Mouse (Mus musculus) cerebellum, adult 18-20 months (tissue): ENCODE measurements around the gene 1810010D01Rik.

ENCODE experiments used
- DNase-seq, 2 experiments: peaks; one replicate each; pipeline ENCODE4 v3.0.0; 2021

The 1810010D01Rik gene

GRCm38 (mm10) chr7:145173563-145173962 lies 34.4 kb downstream of the 1810010D01Rik start:
- no peak for DNase-seq

GRCm38 (mm10) chr7:145173116-145173515 lies 34.8 kb downstream of the 1810010D01Rik start:
- no peak for DNase-seq

- no peak for DNase-seq
These were observed 38.2 kb downstream of the 1810010D01Rik start for GRCm38 (mm10) chr7:145169703-145170102.

GRCm38 (mm10) chr7:145159283-145160240 lies 48.4 kb downstream of the 1810010D01Rik start:
- DNase-seq, result no peak
